Mouse (Mus musculus): Measurements from ENCODE around the gene Saa2. TPM values are rescaled to one million over a fixed set of nuclear protein-coding genes. Genes with fewer than 3 reads are reported as not detected.

Gene Saa2
- total RNA-seq, 4 experiments from 2014 or later, result not detected

- no peak for DNase-seq (ENCODE audit: low spot score in 2 of 2)
Observed at GRCm38 (mm10) chr7:46761049-46761795, 9.6 kb downstream of the Saa2 start.

GRCm38 (mm10) chr7:46762601-46763000 lies 11.0 kb downstream of the Saa2 start:
- DNase-seq (ENCODE audit: low spot score in 2 of 2), result no peak

- DNase-seq (ENCODE audit: low spot score in 2 of 2), result no peak
Observed at GRCm38 (mm10) chr7:46764672-46765071, 13.1 kb downstream of the Saa2 start.

GRCm38 (mm10) chr7:46767371-46767770 lies 15.8 kb downstream of the Saa2 start:
- DNase-seq (ENCODE audit: low spot score in 2 of 2), result no peak

GRCm38 (mm10) chr7:46768451-46768850 lies 16.9 kb downstream of the Saa2 start:
- DNase-seq (ENCODE audit: low spot score in 2 of 2), result no peak

- peak; percentile 10 for DNase-seq (ENCODE audit: low spot score in 2 of 2)
Observed at GRCm38 (mm10) chr7:46770706-46771105, 19.1 kb downstream of the Saa2 start.

DNA sequence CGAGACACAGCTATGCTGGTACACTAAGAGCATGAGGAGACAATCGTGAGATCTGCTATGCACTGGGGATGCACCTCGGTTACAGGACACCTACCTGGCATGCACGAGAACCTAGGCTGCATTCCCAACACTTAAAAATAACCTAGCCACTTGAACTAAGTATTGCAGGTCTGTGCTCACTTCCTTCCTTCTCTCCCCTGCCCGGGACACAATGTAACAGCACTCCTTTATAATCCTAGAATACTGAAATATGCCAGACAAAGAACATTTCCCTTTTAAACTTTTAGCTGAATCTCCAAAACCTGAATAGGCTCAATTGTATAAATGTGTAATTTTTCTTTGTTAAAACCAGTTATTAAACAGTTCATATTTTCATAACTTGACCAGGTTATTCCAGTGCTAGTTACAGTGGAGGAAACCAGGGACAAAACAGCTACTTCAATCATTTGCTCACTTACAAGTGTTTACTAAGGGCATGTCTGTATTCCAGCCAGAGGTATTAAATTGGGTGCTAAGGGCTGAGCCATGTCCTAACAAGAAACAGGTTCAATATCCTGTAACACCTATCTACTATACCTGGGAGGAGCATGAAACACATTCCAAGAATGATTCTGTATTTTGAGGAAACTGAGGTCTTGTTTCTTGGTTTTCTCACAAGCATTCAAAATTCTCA lies 37.7 kb downstream of the Saa2 start:
- no peak for DNase-seq (ENCODE audit: low spot score in 2 of 2)

GRCm38 (mm10) chr7:46793871-46794270 lies 42.3 kb downstream of the Saa2 start:
- no peak for DNase-seq (ENCODE audit: low spot score in 2 of 2)

DNA sequence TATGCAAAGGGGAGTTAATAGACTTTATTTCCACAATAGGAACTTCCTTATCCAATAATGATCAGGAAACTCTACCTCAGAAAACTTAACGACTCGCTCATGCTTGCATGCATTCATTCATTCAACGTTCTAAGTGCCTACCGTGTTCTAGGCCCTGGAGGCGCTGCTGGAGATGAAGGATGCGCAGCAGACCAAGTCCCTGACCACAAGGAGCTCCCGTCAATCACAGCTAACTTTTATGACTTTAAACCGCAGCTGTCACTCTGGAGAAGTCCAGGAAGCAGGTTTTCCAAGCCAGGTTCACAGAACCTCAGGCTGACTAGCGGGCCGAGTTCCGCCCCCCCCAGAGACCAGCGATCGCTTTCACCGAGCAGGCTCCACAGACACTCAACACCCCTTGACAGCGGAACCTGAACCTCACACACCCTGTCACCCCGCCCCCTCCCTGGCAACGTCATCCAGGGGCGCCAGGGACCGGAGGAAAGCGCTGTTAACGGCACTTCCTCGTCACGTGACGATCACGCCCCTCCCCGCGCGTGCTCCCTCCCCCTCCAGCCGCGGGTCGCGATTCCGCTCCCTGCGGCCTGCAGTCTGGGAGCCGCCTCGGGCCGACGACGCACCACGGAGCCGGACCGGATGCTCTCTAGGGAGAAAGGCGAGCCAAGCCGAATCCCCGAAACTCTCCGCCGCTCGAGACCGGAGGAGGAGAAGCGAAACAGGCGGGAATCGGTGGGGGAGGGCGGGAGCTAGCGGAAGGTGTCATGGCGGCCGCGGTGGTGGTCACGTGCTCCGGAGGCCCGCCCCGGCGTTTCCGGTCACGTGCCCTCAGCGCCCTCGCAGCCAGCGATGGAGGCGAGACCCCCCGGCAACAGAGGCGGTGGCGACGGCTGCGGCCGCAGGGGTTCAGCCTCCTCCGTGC lies 44.0 kb downstream of the Saa2 start, which contains the start of the genes Hps5 and Gtf2h1:
Gene Hps5, minus strand, starts transcription at position 778 of the 919 bp plus-strand sequence.
Gene Gtf2h1, plus strand, starts transcription at position 817 of the 919 bp plus-strand sequence.
- DNase-seq (ENCODE audit: low spot score in 2 of 2), result peak; percentile 95 to 96

- DNase-seq (ENCODE audit: low spot score in 2 of 2), result no peak
Observed at GRCm38 (mm10) chr7:46796206-46796679, 44.7 kb downstream of the Saa2 start.

- no peak for DNase-seq (ENCODE audit: low spot score in 2 of 2)
Observed at GRCm38 (mm10) chr7:46796779-46797178, 45.2 kb downstream of the Saa2 start.

Other genes with a start within 250 kb of the Saa2 start
- gene Sergef, start 112.0 kb upstream of the Saa2 start, total RNA-seq (2022), result 10 to 100 TPM; 66.3 to 76.8 (median 71.3) TPM
- under 1 TPM; 0.23 to 0.80 (median 0.56) TPM for gene Tph1, start 79.3 kb upstream of the Saa2 start, total RNA-seq (2022)
- 1 to 10 TPM; 7.4 to 9.9 (median 8.8) TPM for gene Saal1, start 41.1 kb upstream of the Saa2 start, total RNA-seq (2022)
- gene Saa3, start 36.1 kb upstream of the Saa2 start, total RNA-seq (2022), result under 1 TPM in 1 of 4 experiments, not detected in 3; 0.40 TPM
- not detected for gene Saa4, start 19.2 kb upstream of the Saa2 start, total RNA-seq (2022)
- not detected for gene Saa1, start 8.8 kb upstream of the Saa2 start, total RNA-seq (2022)
- gene Hps5, start 44.3 kb downstream of the Saa2 start, total RNA-seq (2022), result 10 to 100 TPM; 13.8 to 19.3 (median 16.5) TPM
- 10 to 100 TPM; 35.7 to 41.7 (median 37.8) TPM for gene Gtf2h1, start 44.3 kb downstream of the Saa2 start, total RNA-seq (2022)
- 100 to 1,000 TPM; 313 to 352 (median 334) TPM for gene Ldha, start 89.7 kb downstream of the Saa2 start, total RNA-seq (2022)
- not detected for gene Ldhc, start 109.4 kb downstream of the Saa2 start, total RNA-seq (2022)
- gene Tsg101, start 168.2 kb downstream of the Saa2 start, total RNA-seq (2022), result 10 to 100 TPM; 68.8 to 80.3 (median 76.1) TPM
- gene Uevld, start 206.7 kb downstream of the Saa2 start, total RNA-seq (2022), result 10 to 100 TPM; 11.0 to 20.4 (median 19.1) TPM
- gene Gm9999, start 231.8 kb downstream of the Saa2 start, total RNA-seq (2022), result not detected

All from left cerebral cortex, adult 8-10 months (tissue).